ENCODE assay signal across 8 mouse cellular contexts in the genomic region with DNA sequence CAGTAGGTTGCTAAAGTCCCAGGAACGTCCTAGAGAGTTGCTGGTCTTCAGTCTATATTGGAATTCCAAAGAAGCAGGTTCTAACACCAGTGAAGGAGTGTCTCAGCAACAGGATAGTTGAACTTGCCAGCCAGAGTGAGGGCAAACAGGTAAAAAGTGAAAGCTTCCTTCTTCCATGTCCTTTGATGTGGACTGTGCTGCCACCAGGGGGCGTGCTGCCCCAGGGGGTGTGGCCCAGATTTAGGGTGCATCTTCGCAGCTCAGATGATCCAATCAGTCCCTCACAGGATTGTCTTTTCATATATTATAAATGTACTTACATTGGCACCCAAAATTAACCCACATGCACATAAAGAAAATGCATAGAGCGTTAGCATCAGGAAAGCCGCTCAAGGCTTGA. TPM values are rescaled to one million over a fixed set of nuclear protein-coding genes. Genes with fewer than 3 reads are reported as not detected.
A peak's percentile ranks its signal among the peaks of the same experiment; 100 is the strongest.
DNase-seq lines count a peak whose midpoint lies in the region; ATAC-seq and TF ChIP-seq lines count a peak whose summit lies in the region.

No protein-coding gene starts in this region.

- DNase-seq in heart, postnatal 0 days (ENCODE audit: low spot score), result no peak
- peak in 1 of 2 experiments; percentile 9 for DNase-seq in spleen, adult 2 months (ENCODE audit: low read depth in 1 of 2, low spot score in 2 of 2)
- no peak for DNase-seq in spleen, adult 12 weeks (ENCODE audit: low spot score)
- DNase-seq in embryo, embryonic 10.5 days (ENCODE audit: low spot score), result peak; percentile 17
- peak; percentile 60 for DNase-seq in testis, postnatal 10 days (ENCODE audit: low spot score)
- no peak for DNase-seq in layer of hippocampus, adult 18-20 months (ENCODE audit: low spot score in 2 of 2)
- no peak for DNase-seq in frontal cortex, postnatal 14 days (ENCODE audit: low spot score in 2 of 2)

- TF ChIP-seq CTCF in heart, postnatal 0 days (IDR thresholded peaks at IDR 0.05; ENCODE audit: low read depth), result peak; percentile 47
- TF ChIP-seq CTCF in spleen, adult 2 months (IDR thresholded peaks at IDR 0.05; ENCODE audit: extremely low read depth, insufficient read depth, insufficient read length, insufficient replicate concordance), result peak; percentile 37; the same call in 1 of the 2 replicates

- H3K9me3 ChIP-seq in heart, postnatal 0 days (replicated peaks; ENCODE audit: control insufficient read depth, low read length), result no peaks in the 10 kb centered on the region
- H3K9me3 ChIP-seq in heart, embryonic 11.5 days (replicated peaks; ENCODE audit: control insufficient read depth, low read length), result no peaks in the 10 kb centered on the region

- TF ChIP-seq EP300 in heart, postnatal 0 days (IDR thresholded peaks at IDR 0.05; ENCODE audit: low read depth), result no peak

- WGBS in heart, postnatal 0 days, result 41% methylated on average over 5 of the region's 5 CpGs
- 44% methylated on average over 5 of the region's 5 CpGs for WGBS in heart, embryonic 11.5 days (ENCODE audit: insufficient replicate concordance)
- WGBS in spleen, adult 2 months, result 52% methylated on average over 5 of the region's 5 CpGs

- H3K4me2 ChIP-seq in heart, postnatal 0 days (ENCODE audit: low read depth, low read length), result no peak overlapping the region
- no peak overlapping the region for H3K4me2 ChIP-seq in heart, embryonic 11.5 days

- no peaks in the 10 kb centered on the region for H3K4me1 ChIP-seq in heart, postnatal 0 days (ENCODE audit: control insufficient read depth, insufficient read depth)
- no peaks in the 10 kb centered on the region for H3K4me1 ChIP-seq in heart, embryonic 11.5 days (ENCODE audit: control insufficient read depth, insufficient read depth, low read length)
- no peaks in the 10 kb centered on the region for H3K4me1 ChIP-seq in spleen, adult 2 months (ENCODE audit: control insufficient read depth, insufficient read depth, insufficient read length)

- no peak overlapping the region for H3K27ac ChIP-seq in heart, postnatal 0 days (ENCODE audit: low read depth)
- no peak overlapping the region for H3K27ac ChIP-seq in heart, embryonic 11.5 days (ENCODE audit: low read depth, low read length)
- no peak overlapping the region for H3K27ac ChIP-seq in spleen, adult 2 months (ENCODE audit: insufficient read depth, low read length)

- H3K9ac ChIP-seq in heart, postnatal 0 days (replicated peaks; ENCODE audit: low read depth, low read length), result no peak overlapping the region
- H3K9ac ChIP-seq in heart, embryonic 11.5 days (ENCODE audit: low read depth, low read length), result no peak overlapping the region

- no peak for ATAC-seq in heart, postnatal 0 days (ENCODE audit: insufficient read depth, low read depth)
- no peak for ATAC-seq in heart, embryonic 11.5 days (replicated peaks; ENCODE audit: insufficient number of reproducible peaks, low FRiP score, low TSS enrichment)

- no peak overlapping the region for H3K4me3 ChIP-seq in heart, postnatal 0 days (ENCODE audit: low read depth, low read length)
- H3K4me3 ChIP-seq in heart, embryonic 11.5 days (ENCODE audit: low read depth, low read length), result no peak overlapping the region
- H3K4me3 ChIP-seq in spleen, adult 2 months (ENCODE audit: extremely low read depth, insufficient read depth, insufficient read length), result no peak overlapping the region

- no peaks in the 10 kb centered on the region for H3K36me3 ChIP-seq in heart, postnatal 0 days (replicated peaks; ENCODE audit: control insufficient read depth, insufficient read depth, low read length)
- H3K36me3 ChIP-seq in heart, embryonic 11.5 days (ENCODE audit: control insufficient read depth, insufficient read depth, low read length), result no peaks in the 10 kb centered on the region
- no peaks in the 10 kb centered on the region for H3K36me3 ChIP-seq in spleen, adult 2 months (ENCODE audit: control insufficient read depth, insufficient read depth, low read length)

- TF ChIP-seq POLR2A in spleen, adult 2 months (IDR thresholded peaks at IDR 0.05; ENCODE audit: low read depth, low read length), result no peak

- no peaks in the 10 kb centered on the region for H3K27me3 ChIP-seq in heart, postnatal 0 days (ENCODE audit: control insufficient read depth, insufficient read depth, low read length)
- no peaks in the 10 kb centered on the region for H3K27me3 ChIP-seq in heart, embryonic 11.5 days (ENCODE audit: control insufficient read depth, insufficient read depth, low read length)
- H3K27me3 ChIP-seq in spleen, adult 2 months (ENCODE audit: control insufficient read depth, insufficient read depth, low read length), result no peaks in the 10 kb centered on the region

RNA-seq across cellular contexts. Expression of gene Dnah14, which starts 41.0 kb away (rescaled TPM):
- total RNA-seq in heart, postnatal 0 days (2014; rRNA removed; ENCODE audit: low replicate concordance), result not detected in 2 replicates
- polyA plus RNA-seq in heart, postnatal 0 days (2015; fragmentation: Nextera tagmentation; extraction: Ambion mirVana), result 0.56 and 0.58 TPM in 2 replicates
- 0.99 and 1.1 TPM in 2 replicates for polyA plus RNA-seq in heart, embryonic 11.5 days (2014; fragmentation: Nextera tagmentation; extraction: Ambion mirVana)
- not detected in 2 replicates for polyA plus RNA-seq in spleen, adult 2 months (2012; rRNA removed)
- 1 to 10 TPM in 1 of 2 experiments, under 1 TPM in 1; 0.77 to 2.3 TPM for total RNA-seq in layer of hippocampus, adult 18-20 months (2021)

Comparison
In these comparisons a context has a peak if more than half of its experiments do, and no peak if none do; other contexts are left out.
1. DNase-seq: peak in embryo, embryonic 10.5 days (single experiment) and testis, postnatal 10 days (single experiment); none in heart, postnatal 0 days (single experiment), spleen, adult 12 weeks (single experiment), layer of hippocampus, adult 18-20 months (0 of 2) and frontal cortex, postnatal 14 days (0 of 2).